Mouse (Mus musculus): ENCODE data around the gene Prkaca.

- TF ChIP-seq CTCF (IDR thresholded peaks at IDR 0.05; ENCODE audit: low read depth) (no peak), EP300 (optimal IDR thresholded peaks at IDR 0.05) (no peak)
Measured at GRCm38 (mm10) chr8:83982449-83982848, 9.7 kb downstream of the Prkaca start.

Data from stomach, postnatal 0 days (tissue).